Mouse (Mus musculus) kidney, embryonic 15.5 days (tissue): Measurements from ENCODE around the gene Myo1a. TPM values are rescaled to one million over a fixed set of nuclear protein-coding genes. Genes with fewer than 3 reads are reported as not detected.

ENCODE experiments used
- ATAC-seq: fragments of 200-750 bp; cut with Nextera tagmentation; replicated peaks from 2 replicates; pipeline ENCODE4 v1.8.0; 2017; ENCODE audit warnings: moderate TSS enrichment; ENCODE audit not compliant: low FRiP score
- H3K27ac ChIP-seq: fragments of 300-500 bp; sonication (generic); 2 replicates; pipeline ENCODE4 v1.5.1; 2015; ENCODE audit warnings: mild to moderate bottlenecking, inconsistent platforms
- H3K27me3 ChIP-seq: fragments of 300-500 bp; sonication (generic); 2 replicates; pipeline ENCODE4 v1.6.1; 2015; ENCODE audit warnings: inconsistent platforms
- H3K36me3 ChIP-seq: fragments of 300-500 bp; sonication (generic); 2 replicates; pipeline ENCODE4 v1.6.1; 2015; ENCODE audit warnings: inconsistent platforms
- H3K4me1 ChIP-seq: fragments of 300-500 bp; sonication (generic); 2 replicates; pipeline ENCODE4 v1.6.1; 2015; ENCODE audit warnings: inconsistent platforms
- H3K4me2 ChIP-seq: fragments of 300-500 bp; sonication (generic); 2 replicates; pipeline ENCODE4 v1.6.1; 2015; ENCODE audit warnings: moderate library complexity, mild to moderate bottlenecking, inconsistent platforms
- H3K4me3 ChIP-seq: fragments of 300-500 bp; sonication (generic); replicated peaks from 2 replicates; pipeline ENCODE4 v1.5.1; 2015; ENCODE audit warnings: mild to moderate bottlenecking, inconsistent platforms
- H3K9ac ChIP-seq: fragments of 300-500 bp; sonication (generic); 2 replicates; pipeline ENCODE4 v1.6.1; 2015; ENCODE audit warnings: mild to moderate bottlenecking, inconsistent platforms
- H3K9me3 ChIP-seq: fragments of 300-500 bp; sonication (generic); replicated peaks from 2 replicates; pipeline ENCODE4 v1.6.1; 2016; ENCODE audit warnings: inconsistent platforms
- WGBS: fragments of 180-500 bp; shearing (Covaris S2); methylation state at CpG from one replicate; pipeline ENCODE4 v1.1.7; 2015; ENCODE audit warnings: mixed read lengths; 5-methylcytosine and 5-hydroxymethylcytosine counted together
- polyA plus RNA-seq: library from polyadenylated mRNA; unstranded; fragments of >200 nt; fragmentation: Nextera tagmentation; extraction: Ambion mirVana; gene quantifications from 2 replicates; pipeline ENCODE4 v1.2.1, GENCODE M21; 2015

Myo1a gene
- polyA plus RNA-seq, 1 experiment from 2014 or later: 0.65 TPM

DNA sequence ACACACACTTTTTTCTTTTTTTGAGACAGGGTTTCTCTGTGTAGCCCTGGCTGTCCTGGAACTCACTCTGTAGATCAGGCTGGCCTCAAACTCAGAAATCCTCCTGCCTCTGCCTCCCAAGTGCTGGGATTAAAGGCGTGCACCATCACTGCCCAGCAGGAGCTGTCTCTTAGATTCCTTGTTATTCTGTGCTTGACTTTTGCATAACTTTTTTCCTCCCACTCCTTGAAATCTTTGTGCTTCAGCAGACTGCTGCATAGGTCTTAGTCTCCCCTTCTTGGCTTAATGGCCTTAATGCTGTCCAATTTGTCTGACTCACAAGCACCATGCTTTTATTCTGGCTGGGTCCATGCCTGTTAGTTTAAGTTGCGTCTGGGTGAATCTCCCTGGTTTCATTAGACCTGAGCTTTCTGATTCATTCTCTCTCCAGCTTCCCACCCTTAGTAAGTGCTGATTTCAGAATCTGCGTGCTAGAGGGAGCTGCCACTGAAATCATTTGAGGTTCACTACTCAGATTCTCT, 3.9 kb downstream of the Myo1a start:
- Histone ChIP-seq H3K4me2 (no peak overlapping the region), H3K27me3 (no peaks in the 10 kb centered on the region), H3K4me1 (peaks cover 19% of the 10 kb centered on the region), H3K36me3 (no peaks in the 10 kb centered on the region), H3K9ac (no peak overlapping the region), H3K27ac (no peak overlapping the region), H3K4me3 (no peak overlapping the region), H3K9me3 (no peaks in the 10 kb centered on the region)
- WGBS: 84% methylated on average over 3 of the region's 3 CpGs
- ATAC-seq: no peak

- ATAC-seq: peak; percentile 24; the same call in 1 of the 2 replicates
- no peak overlapping the region for H3K27ac ChIP-seq
- H3K27me3 ChIP-seq: no peaks in the 10 kb centered on the region
- H3K4me2 ChIP-seq: no peak overlapping the region
- no peak overlapping the region for H3K9ac ChIP-seq
- no peaks in the 10 kb centered on the region for H3K36me3 ChIP-seq
- H3K4me1 ChIP-seq: peaks cover 19% of the 10 kb centered on the region
- no peaks in the 10 kb centered on the region for H3K9me3 ChIP-seq
- no peak overlapping the region for H3K4me3 ChIP-seq
- 51% methylated on average over 13 of the region's 13 CpGs for WGBS
These were observed 5.4 kb downstream of the Myo1a start for GRCm38 (mm10) chr10:127710331-127710730.

DNA sequence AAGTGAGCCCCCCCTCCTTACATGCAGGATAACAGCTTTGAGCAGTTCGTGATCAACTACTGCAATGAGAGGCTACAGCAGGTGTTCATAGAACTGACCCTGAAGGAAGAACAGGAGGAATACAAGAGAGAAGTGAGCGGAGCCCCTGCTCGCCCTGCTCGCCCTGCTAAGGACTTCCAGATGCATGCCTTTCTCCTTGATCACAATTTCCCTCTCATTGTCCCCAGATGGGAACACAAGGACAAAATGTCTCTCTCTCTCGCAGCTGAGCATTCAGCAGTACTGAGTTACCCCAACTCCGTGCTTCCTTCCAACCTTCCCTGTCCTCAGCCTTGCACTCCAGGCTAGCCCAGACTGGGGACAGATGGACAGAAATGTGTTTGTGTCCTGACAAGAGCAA, 7.8 kb downstream of the Myo1a start:
- no peak for ATAC-seq
- Histone ChIP-seq H3K9me3 (no peaks in the 10 kb centered on the region), H3K27me3 (no peaks in the 10 kb centered on the region), H3K4me2 (no peak overlapping the region), H3K27ac (no peak overlapping the region), H3K36me3 (no peaks in the 10 kb centered on the region), H3K4me1 (peaks cover 22% of the 10 kb centered on the region), H3K4me3 (no peak overlapping the region), H3K9ac (no peak overlapping the region)
- WGBS: 80% methylated on average over 6 of the region's 6 CpGs

DNA sequence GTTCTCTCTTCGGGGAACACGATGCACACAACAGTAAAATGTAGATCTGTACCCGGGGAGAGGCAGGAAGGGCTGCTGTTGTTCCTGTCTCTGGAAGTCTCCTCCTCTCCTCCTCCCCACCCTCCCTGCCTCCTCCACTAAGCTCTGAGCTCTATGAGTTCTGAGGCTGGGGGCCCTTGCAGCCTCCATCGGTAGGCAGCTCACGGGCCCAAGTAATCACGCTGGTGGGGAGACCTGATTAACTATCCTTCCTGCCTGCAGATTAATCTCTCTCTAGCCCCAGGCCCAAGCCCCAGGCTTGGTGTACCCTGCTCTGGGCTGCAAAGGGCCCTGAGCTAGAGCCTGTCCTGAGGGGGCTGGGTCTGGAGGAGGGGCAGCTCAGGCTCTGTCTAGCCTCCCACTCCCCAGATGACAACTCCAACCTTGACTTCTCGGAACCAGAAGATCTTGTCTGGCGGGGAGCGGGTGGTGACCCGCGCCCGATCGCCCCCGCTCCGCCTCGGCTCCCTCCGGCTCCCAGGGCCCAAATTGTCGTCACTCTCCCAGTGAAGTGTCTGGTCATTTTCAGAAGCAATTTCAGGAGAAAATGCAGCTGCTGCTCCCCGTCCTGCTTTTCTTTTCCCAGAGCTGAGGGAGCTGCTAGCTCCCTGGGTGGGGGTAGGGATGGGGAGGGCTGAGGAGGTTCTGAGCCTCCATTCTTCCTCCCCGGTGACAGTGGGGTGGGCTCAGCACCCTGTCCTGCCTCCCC, 16.9 kb downstream of the Myo1a start:
- 6% methylated on average over 20 of the region's 20 CpGs for WGBS
- Histone ChIP-seq H3K4me2 (peak overlapping the region; percentile 52), H3K27ac (peak overlapping the region; percentile 82), H3K36me3 (no peaks in the 10 kb centered on the region), H3K27me3 (peaks cover 22% of the 10 kb centered on the region; the same call in 1 of the 2 replicates), H3K4me1 (peaks cover 53% of the 10 kb centered on the region), H3K4me3 (peak overlapping the region; percentile 18), H3K9ac (peak overlapping the region; percentile 26; the same call in 1 of the 2 replicates), H3K9me3 (no peaks in the 10 kb centered on the region)
- peak; percentile 74 for ATAC-seq

GRCm38 (mm10) chr10:127724178-127724577, 19.2 kb downstream of the Myo1a start, which contains the start of gene Tac2:
TSS of gene Tac2 (plus strand) at chr10:127724478.
- no peak within 1 kb of the TSS for H3K9ac ChIP-seq
- peaks cover 34% of the 10 kb centered on the region for H3K4me1 ChIP-seq
- 81% methylated on average over 3 of the region's 3 CpGs for WGBS
- no peaks in the 10 kb centered on the region for H3K9me3 ChIP-seq
- H3K36me3 ChIP-seq: no peaks in the 10 kb centered on the region
- no peak within 1 kb of the TSS for H3K27ac ChIP-seq
- no peak within 1 kb of the TSS for H3K4me2 ChIP-seq
- ATAC-seq: no peak
- peaks cover 31% of the 10 kb centered on the region for H3K27me3 ChIP-seq
- H3K4me3 ChIP-seq: no peak within 1 kb of the TSS

DNA sequence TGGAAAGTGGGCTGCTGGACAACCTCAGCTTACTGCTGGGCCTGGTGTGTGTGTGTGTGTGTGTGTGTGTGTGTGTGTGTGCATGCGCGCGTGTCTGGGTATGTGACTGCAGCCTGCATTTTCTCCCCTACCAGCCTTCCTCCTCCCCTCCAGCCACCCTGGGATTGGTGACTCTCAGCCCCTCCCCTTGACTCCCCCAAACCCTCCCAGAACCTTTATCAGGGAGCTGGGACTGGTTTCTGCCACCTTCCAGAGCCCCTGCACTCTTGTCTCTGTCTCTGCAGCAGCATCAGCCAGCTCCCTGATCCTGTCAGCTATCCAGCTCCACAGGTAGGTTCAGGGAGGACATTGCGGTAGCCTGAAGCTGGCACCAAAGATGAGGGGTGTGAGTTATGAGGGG, 20.2 kb downstream of the Myo1a start:
- Histone ChIP-seq H3K9me3 (no peaks in the 10 kb centered on the region), H3K27ac (no peak overlapping the region), H3K4me1 (peaks cover 26% of the 10 kb centered on the region), H3K4me3 (no peak overlapping the region), H3K9ac (no peak overlapping the region), H3K27me3 (peaks cover 31% of the 10 kb centered on the region), H3K36me3 (no peaks in the 10 kb centered on the region), H3K4me2 (no peak overlapping the region)
- no peak for ATAC-seq
- WGBS: 73% methylated on average over 4 of the region's 4 CpGs

DNA sequence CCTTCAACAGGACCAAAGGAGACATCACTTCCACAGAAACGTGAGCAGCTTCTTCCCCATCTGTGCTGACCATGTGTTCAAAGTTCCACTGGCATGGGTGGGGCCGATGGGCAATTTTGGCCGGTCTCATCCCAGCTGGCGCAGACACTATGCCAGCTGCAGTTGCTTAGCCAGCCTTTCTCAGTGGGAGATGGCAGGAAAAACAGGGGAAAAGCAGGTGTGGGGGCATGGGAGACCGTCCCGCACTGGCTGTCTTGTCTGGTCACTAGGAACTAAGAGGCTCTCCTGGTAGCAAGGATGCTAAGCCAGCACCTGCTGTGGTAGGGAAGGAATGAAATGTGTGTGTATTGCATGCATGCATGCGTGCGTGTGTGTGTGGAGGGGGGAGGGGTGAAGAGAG, 23.5 kb downstream of the Myo1a start:
- Histone ChIP-seq H3K27me3 (peaks cover 21% of the 10 kb centered on the region), H3K27ac (no peak overlapping the region), H3K36me3 (no peaks in the 10 kb centered on the region), H3K9ac (no peak overlapping the region), H3K4me2 (no peak overlapping the region), H3K4me1 (peaks cover 11% of the 10 kb centered on the region), H3K9me3 (no peaks in the 10 kb centered on the region), H3K4me3 (no peak overlapping the region)
- 76% methylated on average over 8 of the region's 8 CpGs for WGBS
- no peak for ATAC-seq

- 67% methylated on average over 11 of the region's 11 CpGs for WGBS
- ATAC-seq: no peak
- Histone ChIP-seq H3K27me3 (peaks cover 21% of the 10 kb centered on the region), H3K9me3 (no peaks in the 10 kb centered on the region), H3K4me3 (no peak overlapping the region), H3K27ac (no peak overlapping the region), H3K4me2 (no peak overlapping the region), H3K36me3 (no peaks in the 10 kb centered on the region), H3K4me1 (peaks cover 19% of the 10 kb centered on the region), H3K9ac (no peak overlapping the region)
These were observed 25.4 kb downstream of the Myo1a start for GRCm38 (mm10) chr10:127730285-127730932.

DNA sequence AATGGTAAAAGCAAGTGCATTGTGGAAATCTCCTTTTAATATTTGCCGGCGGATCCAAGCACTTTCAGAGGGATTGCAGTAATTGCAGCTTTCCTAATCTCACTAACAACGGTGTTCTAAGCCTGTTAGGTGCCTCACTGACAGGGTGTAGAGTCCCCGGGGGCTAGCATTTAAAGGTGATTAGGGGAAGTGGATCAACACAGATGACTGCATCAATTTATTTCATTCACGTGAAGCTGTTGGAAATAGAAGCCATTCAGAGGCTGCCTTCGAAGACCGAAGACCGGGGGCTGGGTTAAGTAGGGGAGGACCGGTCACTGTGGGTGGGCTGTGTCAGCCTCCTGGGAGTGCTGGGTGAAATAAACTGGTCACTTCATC, 26.0 kb downstream of the Myo1a start:
- 29% methylated on average over 9 of the region's 9 CpGs for WGBS
- Histone ChIP-seq H3K4me2 (0 out of 2 replicates have a peak overlapping the region, but pooled peaks have one; percentile 1), H3K27ac (no peak overlapping the region), H3K9ac (no peak overlapping the region), H3K36me3 (no peaks in the 10 kb centered on the region), H3K4me1 (peaks cover 19% of the 10 kb centered on the region), H3K9me3 (no peaks in the 10 kb centered on the region), H3K4me3 (no peak overlapping the region), H3K27me3 (peaks cover 17% of the 10 kb centered on the region)
- no peak for ATAC-seq

- H3K9ac ChIP-seq: no peak overlapping the region
- 0 out of 2 replicates have a peak overlapping the region, but pooled peaks have one; percentile 1 for H3K4me2 ChIP-seq
- H3K27ac ChIP-seq: no peak overlapping the region
- H3K9me3 ChIP-seq: no peaks in the 10 kb centered on the region
- H3K27me3 ChIP-seq: peaks cover 16% of the 10 kb centered on the region
- WGBS: 18% methylated on average over 5 of the region's 5 CpGs
- no peak for ATAC-seq
- H3K36me3 ChIP-seq: no peaks in the 10 kb centered on the region
- H3K4me1 ChIP-seq: peaks cover 23% of the 10 kb centered on the region
- no peak overlapping the region for H3K4me3 ChIP-seq
These were observed 26.4 kb downstream of the Myo1a start for GRCm38 (mm10) chr10:127731397-127731796.

GRCm38 (mm10) chr10:127734434-127734833, 29.5 kb downstream of the Myo1a start:
- Histone ChIP-seq H3K36me3 (no peaks in the 10 kb centered on the region), H3K4me1 (peaks cover 38% of the 10 kb centered on the region), H3K9ac (no peak overlapping the region), H3K27me3 (peaks cover 6% of the 10 kb centered on the region; the same call in 1 of the 2 replicates), H3K27ac (no peak overlapping the region), H3K9me3 (no peaks in the 10 kb centered on the region), H3K4me3 (no peak overlapping the region), H3K4me2 (no peak overlapping the region)
- ATAC-seq: no peak
- 37% methylated on average over 5 of the region's 5 CpGs for WGBS

GRCm38 (mm10) chr10:127736266-127736665, 31.3 kb downstream of the Myo1a start:
- 64% methylated on average over 2 of the region's 2 CpGs for WGBS
- H3K9ac ChIP-seq: no peak overlapping the region
- no peaks in the 10 kb centered on the region; the same call in 1 of the 2 replicates for H3K36me3 ChIP-seq
- 0 out of 2 replicates have a peak overlapping the region, but pooled peaks have one; percentile 15 for H3K27ac ChIP-seq
- peaks cover 45% of the 10 kb centered on the region for H3K4me1 ChIP-seq
- no peak overlapping the region for H3K4me3 ChIP-seq
- no peak for ATAC-seq
- H3K9me3 ChIP-seq: no peaks in the 10 kb centered on the region
- no peaks in the 10 kb centered on the region for H3K27me3 ChIP-seq
- H3K4me2 ChIP-seq: no peak overlapping the region
